In the genomic region with DNA sequence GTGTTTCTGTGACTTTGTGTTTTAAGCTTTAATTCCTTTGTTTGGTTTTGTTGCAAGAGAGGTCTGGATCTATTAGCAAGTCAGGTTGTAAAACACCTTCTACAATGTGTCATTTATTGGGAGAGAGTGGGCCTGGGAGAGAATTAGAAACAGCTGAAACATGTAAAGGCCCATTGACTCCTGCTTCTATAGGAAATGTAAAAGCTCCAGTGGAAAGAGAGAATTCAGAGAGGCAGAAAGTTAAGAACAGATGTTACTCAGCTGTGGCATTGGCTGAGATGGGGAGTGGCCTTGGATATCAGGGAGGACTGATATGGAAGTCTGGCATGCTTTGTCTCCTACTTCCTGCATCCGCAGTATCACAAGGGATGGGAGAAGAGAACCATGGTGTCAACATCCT, we compare ENCODE assay signal across 28 mouse cellular contexts. TPM values are rescaled to one million over a fixed set of nuclear protein-coding genes. Genes with fewer than 3 reads are reported as not detected.
DNase-seq lines count a peak whose midpoint lies in the region; ATAC-seq and TF ChIP-seq lines count a peak whose summit lies in the region.
"Had no signal": no experiment of that assay in that cellular context is flagged by ENCODE, and none has a peak within 500 bp of the region (broad histone marks: within the 10 kb centered on the region; RNA-seq: fewer than 3 reads in every experiment).

No protein-coding gene starts in this region.

- H3K4me3 ChIP-seq in embryonic facial prominence, embryonic 11.5 days (ENCODE audit: low read depth, low read length), result no peak overlapping the region
- H3K4me3 ChIP-seq in embryonic facial prominence, embryonic 10.5 days, result no peak overlapping the region
- H3K4me3 ChIP-seq in limb, embryonic 11.5 days (ENCODE audit: low read depth, low read length), result no peak overlapping the region
- H3K4me3 ChIP-seq in limb, embryonic 14.5 days (replicated peaks; ENCODE audit: low read length), result no peak overlapping the region
- H3K4me3 ChIP-seq: forebrain, embryonic 10.5 days; forebrain, embryonic 13.5 days; gastrocnemius, adult 2 months; heart, embryonic 12.5 days; heart, embryonic 15.5 days; hindbrain, embryonic 10.5 days; hindbrain, embryonic 13.5 days had no signal

- H3K27ac ChIP-seq in embryonic facial prominence, embryonic 11.5 days (replicated peaks; ENCODE audit: low read depth, low read length), result no peak overlapping the region
- H3K27ac ChIP-seq in embryonic facial prominence, embryonic 10.5 days (replicated peaks), result no peak overlapping the region
- H3K27ac ChIP-seq in limb, embryonic 11.5 days (replicated peaks; ENCODE audit: low read depth, low read length), result no peak overlapping the region
- no peak overlapping the region for H3K27ac ChIP-seq in limb, embryonic 14.5 days (replicated peaks; ENCODE audit: low read depth, low read length)
- H3K27ac ChIP-seq: forebrain, embryonic 10.5 days; forebrain, embryonic 13.5 days; gastrocnemius, adult 2 months; heart, embryonic 15.5 days; hindbrain, embryonic 10.5 days; hindbrain, embryonic 13.5 days had no signal

- H3K4me2 ChIP-seq in embryonic facial prominence, embryonic 11.5 days (ENCODE audit: low read depth, low read length), result no peak overlapping the region
- H3K4me2 ChIP-seq in limb, embryonic 11.5 days (ENCODE audit: low read depth, severe bottlenecking), result no peak overlapping the region
- no peak overlapping the region for H3K4me2 ChIP-seq in limb, embryonic 14.5 days (replicated peaks; ENCODE audit: low read depth, low read length, severe bottlenecking)
- H3K4me2 ChIP-seq: forebrain, embryonic 13.5 days; heart, embryonic 12.5 days; heart, embryonic 15.5 days; hindbrain, embryonic 13.5 days had no signal

- no peaks in the 10 kb centered on the region for H3K4me1 ChIP-seq in embryonic facial prominence, embryonic 11.5 days (ENCODE audit: control insufficient read depth, insufficient read depth, low read length)
- H3K4me1 ChIP-seq in embryonic facial prominence, embryonic 10.5 days, result peaks cover 19% of the 10 kb centered on the region
- no peaks in the 10 kb centered on the region for H3K4me1 ChIP-seq in limb, embryonic 11.5 days (ENCODE audit: control insufficient read depth, insufficient read depth, low read length)
- H3K4me1 ChIP-seq in limb, embryonic 14.5 days (ENCODE audit: control insufficient read depth, insufficient read depth, low read length), result no peaks in the 10 kb centered on the region
- H3K4me1 ChIP-seq: hindbrain, embryonic 10.5 days; hindbrain, embryonic 13.5 days had no signal

- no peaks in the 10 kb centered on the region for H3K36me3 ChIP-seq in embryonic facial prominence, embryonic 11.5 days (replicated peaks; ENCODE audit: control insufficient read depth, insufficient read depth, low read depth, low read length)
- no peaks in the 10 kb centered on the region for H3K36me3 ChIP-seq in embryonic facial prominence, embryonic 10.5 days (replicated peaks)
- H3K36me3 ChIP-seq in limb, embryonic 11.5 days (ENCODE audit: control insufficient read depth, insufficient read depth, low read length), result no peaks in the 10 kb centered on the region
- H3K36me3 ChIP-seq in limb, embryonic 14.5 days (ENCODE audit: control insufficient read depth, insufficient read depth, low read length), result no peaks in the 10 kb centered on the region
- H3K36me3 ChIP-seq: forebrain, embryonic 10.5 days; heart, embryonic 12.5 days; heart, embryonic 15.5 days; hindbrain, embryonic 10.5 days; hindbrain, embryonic 13.5 days had no signal

- no peak for ATAC-seq in embryonic facial prominence, embryonic 11.5 days (replicated peaks; ENCODE audit: insufficient number of reproducible peaks, low FRiP score, low TSS enrichment, low read depth)
- peak; percentile 51 for ATAC-seq in limb, embryonic 11.5 days (ENCODE audit: insufficient number of reproducible peaks, low FRiP score, low TSS enrichment, low read depth)
- peak; percentile 71 for ATAC-seq in limb, embryonic 14.5 days (ENCODE audit: low FRiP score, low read depth)
- ATAC-seq: activated CD4-positive, CD25-positive, alpha-beta regulatory T cell, adult 4 months; CD4-positive, CD25-positive, alpha-beta regulatory T cell, adult 4 months; hindbrain, embryonic 16.5 days; intestine, postnatal 0 days had no signal

- DNase-seq in embryonic facial prominence, embryonic 11.5 days (ENCODE audit: low spot score), result peak; percentile 27
- no peak for DNase-seq in embryonic facial prominence, embryonic 10.5 days (ENCODE audit: low spot score)
- DNase-seq in forelimb bud, embryonic 11.5 days (ENCODE audit: low read depth, low spot score), result peak; percentile 85
- DNase-seq in limb, embryonic 11.5 days (ENCODE audit: low spot score), result peak; percentile 51
- peak; percentile 48 for DNase-seq in limb, embryonic 14.5 days (ENCODE audit: low spot score)
- DNase-seq in thymus, postnatal 25 days, result no peak
- no peak for DNase-seq in cerebellum, adult 8-10 months
- no peak for DNase-seq in T-cell, adult 2 months (ENCODE audit: low spot score)
- DNase-seq: adrenal gland, adult 8-10 months; adrenal gland, postnatal 25 days; cerebellum, adult 11-12 months; cerebellum, adult 9-10 months; cerebellum, postnatal 14 days; gastrocnemius, adult 2 months; gastrocnemius, postnatal 14 days; heart, adult 11 months; heart, postnatal 10 days; heart, postnatal 36 days had no signal

- no peak overlapping the region for H3K9ac ChIP-seq in embryonic facial prominence, embryonic 11.5 days (replicated peaks; ENCODE audit: low read length)
- H3K9ac ChIP-seq in limb, embryonic 11.5 days (ENCODE audit: low read length), result no peak overlapping the region
- no peak overlapping the region for H3K9ac ChIP-seq in limb, embryonic 14.5 days (ENCODE audit: low read depth, low read length, severe bottlenecking)
- H3K9ac ChIP-seq: forebrain, embryonic 13.5 days; heart, embryonic 12.5 days; heart, embryonic 15.5 days; hindbrain, embryonic 13.5 days had no signal

- TF ChIP-seq POLR2A in limb, embryonic 14.5 days (IDR thresholded peaks at IDR 0.05; ENCODE audit: borderline replicate concordance, extremely low read depth, insufficient read depth, insufficient read length), result no peak

- H3K9me3 ChIP-seq in embryonic facial prominence, embryonic 11.5 days (replicated peaks; ENCODE audit: control insufficient read depth, low read length), result no peaks in the 10 kb centered on the region
- H3K9me3 ChIP-seq in embryonic facial prominence, embryonic 10.5 days, result no peaks in the 10 kb centered on the region
- H3K9me3 ChIP-seq in limb, embryonic 11.5 days (ENCODE audit: control insufficient read depth, low read length), result no peaks in the 10 kb centered on the region
- H3K9me3 ChIP-seq in limb, embryonic 14.5 days (ENCODE audit: control insufficient read depth, low read length), result no peaks in the 10 kb centered on the region
- H3K9me3 ChIP-seq: forebrain, embryonic 10.5 days; forebrain, embryonic 13.5 days; heart, embryonic 12.5 days; heart, embryonic 15.5 days; hindbrain, embryonic 10.5 days; hindbrain, embryonic 13.5 days had no signal

- H3K27me3 ChIP-seq in embryonic facial prominence, embryonic 11.5 days (ENCODE audit: control insufficient read depth, insufficient read depth, low read length), result no peaks in the 10 kb centered on the region
- no peaks in the 10 kb centered on the region for H3K27me3 ChIP-seq in embryonic facial prominence, embryonic 10.5 days (replicated peaks; ENCODE audit: low read depth, poor library complexity, severe bottlenecking)
- no peaks in the 10 kb centered on the region for H3K27me3 ChIP-seq in limb, embryonic 11.5 days (ENCODE audit: control insufficient read depth, insufficient read depth, low read length)
- H3K27me3 ChIP-seq in limb, embryonic 14.5 days (ENCODE audit: control insufficient read depth, insufficient read depth, low read length), result no peaks in the 10 kb centered on the region; the same call in 1 of the 2 replicates
- H3K27me3 ChIP-seq: forebrain, embryonic 13.5 days; heart, embryonic 12.5 days; heart, embryonic 15.5 days; hindbrain, embryonic 13.5 days had no signal

- WGBS in embryonic facial prominence, embryonic 11.5 days, result 82% methylated on average over 1 of the region's 1 CpGs
- WGBS in embryonic facial prominence, embryonic 10.5 days, result 80% methylated on average over 1 of the region's 1 CpGs
- WGBS in limb, embryonic 11.5 days, result 33% methylated on average over 1 of the region's 1 CpGs
- 8% methylated on average over 1 of the region's 1 CpGs for WGBS in limb, embryonic 14.5 days

RNA-seq across cellular contexts. Expression of gene Hddc2, which starts 12.9 kb away (rescaled TPM):
- 88.1 and 93.4 TPM in 2 replicates for polyA plus RNA-seq in embryonic facial prominence, embryonic 11.5 days (2014; fragmentation: Nextera tagmentation; extraction: Ambion mirVana)
- 94.9 and 97.4 TPM in 2 replicates for polyA plus RNA-seq in embryonic facial prominence, embryonic 10.5 days (2016; fragmentation: Nextera tagmentation; extraction: Ambion mirVana)
- polyA plus RNA-seq in limb, embryonic 11.5 days (2014; fragmentation: Nextera tagmentation; extraction: Ambion mirVana), result 84.6 and 97.1 TPM in 2 replicates
- 27.2 and 34.4 TPM in 2 replicates for polyA plus RNA-seq in limb, embryonic 14.5 days (2012; rRNA removed)
- polyA plus RNA-seq in limb, embryonic 14.5 days (2014; fragmentation: Nextera tagmentation; extraction: Ambion mirVana), result 69.0 and 76.9 TPM in 2 replicates

Comparison
In these comparisons a context has a peak if more than half of its experiments do, and no peak if none do; other contexts are left out.
1. DNase-seq: peak in embryonic facial prominence, embryonic 11.5 days (single experiment), forelimb bud, embryonic 11.5 days (single experiment), limb, embryonic 11.5 days (single experiment) and limb, embryonic 14.5 days (single experiment); none in embryonic facial prominence, embryonic 10.5 days (single experiment), thymus, postnatal 25 days (single experiment), cerebellum, adult 8-10 months (single experiment) and T-cell, adult 2 months (single experiment).